Mouse (Mus musculus) C2C12 (cell line): ENCODE results near the gene Zfyve26.
"Not testable (repeated sequence)": the region's sequence is repeated elsewhere in the genome, so short reads cannot be mapped to it uniquely, and the experiment has no call there.

ENCODE experiments used
- CTCF ChIP-seq: IDR thresholded peaks from one replicate; pipeline ENCODE4 v1.5.1; 2011; ENCODE audit not compliant: control insufficient read depth, insufficient read depth, insufficient read length
- MAX ChIP-seq: IDR thresholded peaks from one replicate; pipeline ENCODE4 v1.6.1; 2011; ENCODE audit warnings: mild to moderate bottlenecking, control low read depth
- USF1 ChIP-seq: IDR thresholded peaks from one replicate; pipeline ENCODE4 v1.6.1; 2011; ENCODE audit warnings: low read depth, mild to moderate bottlenecking, control low read depth, moderate library complexity

- TF ChIP-seq CTCF, MAX, USF1: not testable (repeated sequence)
These were observed 26.4 kb upstream of the Zfyve26 start for GRCm38 (mm10) chr12:79322539-79322938.
